Mouse (Mus musculus) megakaryocyte, embryonic 14.5 days (primary cell): Measurements from ENCODE around the gene Dennd2a.

Experiments
- FLI1 ChIP-seq: IDR thresholded peaks from 2 replicates; pipeline ENCODE4 v1.6.1; 2012; ENCODE audit warnings: low read length, inconsistent platforms, mixed read lengths
- GATA1 ChIP-seq: IDR thresholded peaks from 3 replicates; pipeline ENCODE4 v1.6.1; 2012; ENCODE audit warnings: mixed read lengths, low read length, inconsistent platforms, borderline replicate concordance

GRCm38 (mm10) chr6:39455339-39456160 is 102.1 kb downstream of the Dennd2a start:
- no peak for TF ChIP-seq GATA1
- no peak for TF ChIP-seq FLI1
